Mouse (Mus musculus): ENCODE results near the gene Ntn5. TPM values are rescaled to one million over a fixed set of nuclear protein-coding genes. Genes with fewer than 3 reads are reported as not detected.
"Not testable (repeated sequence)": the region's sequence is repeated elsewhere in the genome, so short reads cannot be mapped to it uniquely, and the experiment has no call there.

Gene Ntn5
- polyA plus RNA-seq, 1 experiment: 0.10 TPM

- Histone ChIP-seq H3K27ac (ENCODE audit: insufficient read depth, low read length) (peak overlapping the region; percentile 32), H3K4me3 (replicated peaks; ENCODE audit: insufficient read depth, low read depth, low read length) (peak overlapping the region; percentile 54), H3K4me1 (ENCODE audit: control insufficient read depth, insufficient read depth, low read length) (peaks cover 22% of the 10 kb centered on the region), H3K27me3 (ENCODE audit: control insufficient read depth, insufficient read depth, low read length) (no peaks in the 10 kb centered on the region)
- WGBS: 66% methylated on average over 6 of the region's 6 CpGs
- TF ChIP-seq CTCF (IDR thresholded peaks at IDR 0.05; ENCODE audit: borderline replicate concordance, insufficient read depth, low read depth, low read length) (no peak), POLR2A (IDR thresholded peaks at IDR 0.05; ENCODE audit: borderline replicate concordance, insufficient read depth, low read length) (no peak)
- DNase-seq: no peak
Measured at GRCm38 (mm10) chr7:45644872-45645590, 38.8 kb upstream of the Ntn5 start.

GRCm38 (mm10) chr7:45645591-45645971 is 38.2 kb upstream of the Ntn5 start:
- no peak overlapping the region for H3K4me3 ChIP-seq (replicated peaks; ENCODE audit: insufficient read depth, low read depth, low read length)
- no peak for DNase-seq
- TF ChIP-seq CTCF (IDR thresholded peaks at IDR 0.05; ENCODE audit: borderline replicate concordance, insufficient read depth, low read depth, low read length): no peak
- TF ChIP-seq POLR2A (IDR thresholded peaks at IDR 0.05; ENCODE audit: borderline replicate concordance, insufficient read depth, low read length): no peak
- H3K27ac ChIP-seq (ENCODE audit: insufficient read depth, low read length): no peak overlapping the region
- no peaks in the 10 kb centered on the region for H3K27me3 ChIP-seq (ENCODE audit: control insufficient read depth, insufficient read depth, low read length)
- H3K4me1 ChIP-seq (ENCODE audit: control insufficient read depth, insufficient read depth, low read length): peaks cover 21% of the 10 kb centered on the region
- WGBS: 83% methylated on average over 7 of the region's 7 CpGs

- DNase-seq: no peak
- Histone ChIP-seq H3K27me3 (ENCODE audit: control insufficient read depth, insufficient read depth, low read length) (no peaks in the 10 kb centered on the region), H3K27ac (ENCODE audit: insufficient read depth, low read length) (no peak overlapping the region), H3K4me1 (ENCODE audit: control insufficient read depth, insufficient read depth, low read length) (peaks cover 10% of the 10 kb centered on the region), H3K4me3 (replicated peaks; ENCODE audit: insufficient read depth, low read depth, low read length) (no peak overlapping the region)
- no peak for TF ChIP-seq POLR2A (IDR thresholded peaks at IDR 0.05; ENCODE audit: borderline replicate concordance, insufficient read depth, low read length)
- TF ChIP-seq CTCF (IDR thresholded peaks at IDR 0.05; ENCODE audit: borderline replicate concordance, insufficient read depth, low read depth, low read length): no peak
- 66% methylated on average over 4 of the region's 4 CpGs for WGBS
Measured at GRCm38 (mm10) chr7:45646671-45647070, 37.2 kb upstream of the Ntn5 start.

- Histone ChIP-seq H3K27me3 (ENCODE audit: control insufficient read depth, insufficient read depth, low read length) (no peaks in the 10 kb centered on the region), H3K27ac (ENCODE audit: insufficient read depth, low read length) (no peak overlapping the region), H3K4me3 (replicated peaks; ENCODE audit: insufficient read depth, low read depth, low read length) (no peak overlapping the region), H3K4me1 (ENCODE audit: control insufficient read depth, insufficient read depth, low read length) (no peaks in the 10 kb centered on the region; the same call in 1 of the 2 replicates)
- no peak for DNase-seq
- TF ChIP-seq POLR2A (IDR thresholded peaks at IDR 0.05; ENCODE audit: borderline replicate concordance, insufficient read depth, low read length) (no peak), CTCF (IDR thresholded peaks at IDR 0.05; ENCODE audit: borderline replicate concordance, insufficient read depth, low read depth, low read length) (no peak)
- 69% methylated on average over 8 of the region's 8 CpGs for WGBS
Measured at GRCm38 (mm10) chr7:45649351-45649750, 34.5 kb upstream of the Ntn5 start.

GRCm38 (mm10) chr7:45650484-45650883 is 33.3 kb upstream of the Ntn5 start:
- not testable (repeated sequence) for H3K27ac ChIP-seq (ENCODE audit: insufficient read depth, low read length); H3K27me3 ChIP-seq (ENCODE audit: control insufficient read depth, insufficient read depth, low read length); H3K4me3 ChIP-seq (replicated peaks; ENCODE audit: insufficient read depth, low read depth, low read length); H3K4me1 ChIP-seq (ENCODE audit: control insufficient read depth, insufficient read depth, low read length); DNase-seq
- WGBS: 93% methylated on average over 20 of the region's 20 CpGs

- Histone ChIP-seq H3K27me3 (ENCODE audit: control insufficient read depth, insufficient read depth, low read length) (no peaks in the 10 kb centered on the region), H3K27ac (ENCODE audit: insufficient read depth, low read length) (no peak overlapping the region), H3K4me3 (replicated peaks; ENCODE audit: insufficient read depth, low read depth, low read length) (no peak overlapping the region), H3K4me1 (ENCODE audit: control insufficient read depth, insufficient read depth, low read length) (no peaks in the 10 kb centered on the region)
- no peak for TF ChIP-seq CTCF (IDR thresholded peaks at IDR 0.05; ENCODE audit: borderline replicate concordance, insufficient read depth, low read depth, low read length)
- no peak for TF ChIP-seq POLR2A (IDR thresholded peaks at IDR 0.05; ENCODE audit: borderline replicate concordance, insufficient read depth, low read length)
- DNase-seq: no peak
- 45% methylated on average over 17 of the region's 17 CpGs for WGBS
Measured at GRCm38 (mm10) chr7:45654424-45655047, 29.3 kb upstream of the Ntn5 start.

GRCm38 (mm10) chr7:45660746-45661478 is 22.9 kb upstream of the Ntn5 start:
- no peaks in the 10 kb centered on the region for H3K27me3 ChIP-seq (ENCODE audit: control insufficient read depth, insufficient read depth, low read length)
- 49% methylated on average over 11 of the region's 11 CpGs for WGBS
- TF ChIP-seq CTCF (IDR thresholded peaks at IDR 0.05; ENCODE audit: borderline replicate concordance, insufficient read depth, low read depth, low read length): no peak
- no peak for TF ChIP-seq POLR2A (IDR thresholded peaks at IDR 0.05; ENCODE audit: borderline replicate concordance, insufficient read depth, low read length)
- H3K4me1 ChIP-seq (ENCODE audit: control insufficient read depth, insufficient read depth, low read length): peaks cover 11% of the 10 kb centered on the region
- H3K27ac ChIP-seq (ENCODE audit: insufficient read depth, low read length): 0 out of 2 replicates have a peak overlapping the region, but pooled peaks have one; percentile 23
- H3K4me3 ChIP-seq (replicated peaks; ENCODE audit: insufficient read depth, low read depth, low read length): no peak overlapping the region
- DNase-seq: peak in 1 of 2 experiments; percentile 53

GRCm38 (mm10) chr7:45661702-45662101 is 22.1 kb upstream of the Ntn5 start:
- H3K4me1 ChIP-seq (ENCODE audit: control insufficient read depth, insufficient read depth, low read length): peaks cover 11% of the 10 kb centered on the region
- not testable (repeated sequence) for H3K4me3 ChIP-seq (replicated peaks; ENCODE audit: insufficient read depth, low read depth, low read length); H3K27ac ChIP-seq (ENCODE audit: insufficient read depth, low read length); H3K27me3 ChIP-seq (ENCODE audit: control insufficient read depth, insufficient read depth, low read length); DNase-seq
- 91% methylated on average over 6 of the region's 6 CpGs for WGBS

Data from cerebellum, adult 2 months (tissue).